In the genomic region with DNA sequence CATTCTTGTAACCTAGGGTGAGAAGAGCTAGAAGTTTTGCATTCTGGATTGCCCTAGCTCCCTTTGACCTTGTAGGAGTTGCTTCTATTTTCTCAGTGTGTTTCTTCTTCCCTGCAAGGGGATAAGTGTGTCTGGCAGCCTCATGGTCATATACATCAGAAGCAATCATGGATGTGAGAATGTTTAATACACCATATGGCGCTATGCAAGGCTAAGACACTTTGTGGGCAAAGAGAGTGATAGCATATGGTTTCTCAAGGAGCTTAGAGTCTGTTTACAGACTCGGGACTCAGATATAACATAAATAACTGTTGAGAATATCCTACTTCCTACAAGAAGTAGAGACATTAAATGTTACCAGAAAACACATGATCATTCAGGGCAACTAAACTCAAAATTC, we compare ENCODE assay signal across 25 mouse cellular contexts.
DNase-seq lines count a peak whose midpoint lies in the region; ATAC-seq and TF ChIP-seq lines count a peak whose summit lies in the region.
"Had no signal": no experiment of that assay in that cellular context is flagged by ENCODE, and none has a peak within 500 bp of the region (broad histone marks: within the 10 kb centered on the region; RNA-seq: fewer than 3 reads in every experiment).

No protein-coding gene starts in this region.

- peaks cover 7% of the 10 kb centered on the region for H3K4me1 ChIP-seq in forebrain, embryonic 13.5 days
- H3K4me1 ChIP-seq in forebrain, embryonic 10.5 days, result 0 out of 2 replicates have a peak, but pooled peaks cover 5% of the 10 kb centered on the region
- H3K4me1 ChIP-seq in hindbrain, postnatal 0 days (ENCODE audit: insufficient read depth, low read length), result no peaks in the 10 kb centered on the region
- H3K4me1 ChIP-seq in hindbrain, embryonic 13.5 days (replicated peaks), result 0 out of 2 replicates have a peak, but pooled peaks cover 3% of the 10 kb centered on the region
- no peaks in the 10 kb centered on the region for H3K4me1 ChIP-seq in stomach, embryonic 14.5 days (ENCODE audit: control insufficient read depth, insufficient read depth, low read length)
- no peaks in the 10 kb centered on the region for H3K4me1 ChIP-seq in stomach, postnatal 0 days (replicated peaks; ENCODE audit: control insufficient read depth, insufficient read depth)
- H3K4me1 ChIP-seq: heart, embryonic 12.5 days; hindbrain, embryonic 15.5 days; liver, embryonic 15.5 days; lung, embryonic 15.5 days; neural tube, embryonic 13.5 days had no signal

- no peak for TF ChIP-seq CTCF in hindbrain, postnatal 0 days (IDR thresholded peaks at IDR 0.05; ENCODE audit: low read depth)
- TF ChIP-seq CTCF in stomach, postnatal 0 days (IDR thresholded peaks at IDR 0.05; ENCODE audit: low read depth), result no peak

- TF ChIP-seq EP300 in stomach, postnatal 0 days (optimal IDR thresholded peaks at IDR 0.05), result no peak

- no peaks in the 10 kb centered on the region for H3K36me3 ChIP-seq in forebrain, embryonic 13.5 days (ENCODE audit: poor library complexity, severe bottlenecking)
- H3K36me3 ChIP-seq in forebrain, embryonic 10.5 days (replicated peaks), result no peaks in the 10 kb centered on the region
- H3K36me3 ChIP-seq in hindbrain, postnatal 0 days (ENCODE audit: insufficient read depth, low read length), result no peaks in the 10 kb centered on the region
- H3K36me3 ChIP-seq in hindbrain, embryonic 13.5 days, result no peaks in the 10 kb centered on the region
- H3K36me3 ChIP-seq in stomach, embryonic 14.5 days (ENCODE audit: control insufficient read depth, insufficient read depth, low read length), result no peaks in the 10 kb centered on the region
- H3K36me3 ChIP-seq in stomach, postnatal 0 days (ENCODE audit: control insufficient read depth, insufficient read depth, low read length), result no peaks in the 10 kb centered on the region
- H3K36me3 ChIP-seq: heart, embryonic 12.5 days; hindbrain, embryonic 15.5 days; liver, embryonic 15.5 days; lung, embryonic 15.5 days; neural tube, embryonic 13.5 days had no signal

- peak; percentile 75 for ATAC-seq in forebrain, embryonic 13.5 days
- no peak for ATAC-seq in hindbrain, postnatal 0 days
- no peak for ATAC-seq in hindbrain, embryonic 13.5 days (ENCODE audit: low FRiP score)
- peak; percentile 23; the same call in 1 of the 2 replicates for ATAC-seq in stomach, embryonic 14.5 days (ENCODE audit: insufficient number of reproducible peaks, insufficient read depth, low FRiP score, low read depth)
- no peak for ATAC-seq in stomach, postnatal 0 days (ENCODE audit: low FRiP score, low TSS enrichment)
- ATAC-seq: Patski had no signal

- WGBS in forebrain, embryonic 13.5 days, result 83% methylated on average over 2 of the region's 2 CpGs
- 84% methylated on average over 2 of the region's 2 CpGs for WGBS in forebrain, embryonic 10.5 days
- WGBS in hindbrain, postnatal 0 days, result 70% methylated on average over 2 of the region's 2 CpGs
- WGBS in hindbrain, embryonic 13.5 days, result 88% methylated on average over 2 of the region's 2 CpGs
- 47% methylated on average over 2 of the region's 2 CpGs for WGBS in stomach, embryonic 14.5 days
- 52% methylated on average over 2 of the region's 2 CpGs for WGBS in stomach, postnatal 0 days

- no peak overlapping the region for H3K4me2 ChIP-seq in forebrain, embryonic 13.5 days
- H3K4me2 ChIP-seq in hindbrain, postnatal 0 days (ENCODE audit: low read depth, low read length), result no peak overlapping the region
- no peak overlapping the region for H3K4me2 ChIP-seq in hindbrain, embryonic 13.5 days
- no peak overlapping the region for H3K4me2 ChIP-seq in stomach, embryonic 14.5 days (replicated peaks; ENCODE audit: low read depth, low read length)
- no peak overlapping the region for H3K4me2 ChIP-seq in stomach, postnatal 0 days (replicated peaks; ENCODE audit: low read depth)
- H3K4me2 ChIP-seq: heart, embryonic 12.5 days; hindbrain, embryonic 15.5 days; liver, embryonic 15.5 days; lung, embryonic 15.5 days; midbrain, embryonic 11.5 days; neural tube, embryonic 13.5 days had no signal

- H3K4me3 ChIP-seq in forebrain, embryonic 13.5 days, result no peak overlapping the region
- no peak overlapping the region for H3K4me3 ChIP-seq in forebrain, embryonic 10.5 days
- H3K4me3 ChIP-seq in hindbrain, postnatal 0 days (ENCODE audit: low read length), result no peak overlapping the region
- H3K4me3 ChIP-seq in hindbrain, embryonic 13.5 days, result no peak overlapping the region
- no peak overlapping the region for H3K4me3 ChIP-seq in stomach, embryonic 14.5 days (ENCODE audit: low read depth, low read length)
- H3K4me3 ChIP-seq in stomach, postnatal 0 days (ENCODE audit: low read depth, low read length), result no peak overlapping the region
- H3K4me3 ChIP-seq: heart, adult 2 months; heart, embryonic 12.5 days; hindbrain, embryonic 15.5 days; liver, embryonic 15.5 days; lung, embryonic 15.5 days; neural tube, embryonic 13.5 days had no signal

- H3K27me3 ChIP-seq in forebrain, embryonic 13.5 days, result no peaks in the 10 kb centered on the region
- no peaks in the 10 kb centered on the region for H3K27me3 ChIP-seq in forebrain, embryonic 10.5 days (ENCODE audit: poor library complexity, severe bottlenecking)
- no peaks in the 10 kb centered on the region for H3K27me3 ChIP-seq in hindbrain, postnatal 0 days (ENCODE audit: insufficient read depth, low read length)
- no peaks in the 10 kb centered on the region for H3K27me3 ChIP-seq in hindbrain, embryonic 13.5 days
- H3K27me3 ChIP-seq in stomach, embryonic 14.5 days (ENCODE audit: control insufficient read depth, insufficient read depth, low read length), result no peaks in the 10 kb centered on the region
- H3K27me3 ChIP-seq in stomach, postnatal 0 days (ENCODE audit: control insufficient read depth, insufficient read depth, low read length), result no peaks in the 10 kb centered on the region
- H3K27me3 ChIP-seq: heart, embryonic 12.5 days; hindbrain, embryonic 15.5 days; liver, embryonic 15.5 days; lung, embryonic 15.5 days; neural tube, embryonic 13.5 days; Patski had no signal

- H3K9ac ChIP-seq in forebrain, embryonic 13.5 days, result no peak overlapping the region
- no peak overlapping the region for H3K9ac ChIP-seq in hindbrain, postnatal 0 days (replicated peaks; ENCODE audit: low read length)
- H3K9ac ChIP-seq in hindbrain, embryonic 13.5 days, result no peak overlapping the region
- no peak overlapping the region for H3K9ac ChIP-seq in stomach, embryonic 14.5 days (replicated peaks; ENCODE audit: low read depth, low read length)
- no peak overlapping the region for H3K9ac ChIP-seq in stomach, postnatal 0 days (ENCODE audit: low read length)
- H3K9ac ChIP-seq: heart, embryonic 12.5 days; hindbrain, embryonic 15.5 days; liver, embryonic 15.5 days; lung, embryonic 15.5 days; neural tube, embryonic 13.5 days had no signal

- no peak overlapping the region for H3K27ac ChIP-seq in forebrain, embryonic 13.5 days
- H3K27ac ChIP-seq in forebrain, embryonic 10.5 days, result no peak overlapping the region
- no peak overlapping the region for H3K27ac ChIP-seq in hindbrain, postnatal 0 days
- H3K27ac ChIP-seq in hindbrain, embryonic 13.5 days, result no peak overlapping the region
- no peak overlapping the region for H3K27ac ChIP-seq in stomach, embryonic 14.5 days (ENCODE audit: low read length)
- no peak overlapping the region for H3K27ac ChIP-seq in stomach, postnatal 0 days (replicated peaks)
- H3K27ac ChIP-seq: heart, adult 2 months; hindbrain, embryonic 15.5 days; liver, embryonic 15.5 days; lung, embryonic 15.5 days; neural tube, embryonic 13.5 days had no signal

- DNase-seq in forebrain, embryonic 10.5 days (ENCODE audit: extremely low spot score, low spot score), result no peak
- DNase-seq in hindbrain, postnatal 0 days (ENCODE audit: low spot score), result peak; percentile 34
- no peak for DNase-seq in stomach, postnatal 0 days (ENCODE audit: low spot score)
- no peak for DNase-seq in B cell, adult 2 months
- no peak for DNase-seq in gastrocnemius, postnatal 10 days
- DNase-seq: adrenal gland, postnatal 10 days; cerebellum, adult 18-20 months; cerebellum, postnatal 14 days; heart, adult 2 months; kidney, adult 9 months; kidney, postnatal 10 days; layer of hippocampus, postnatal 36 days; lung, postnatal 36 days; right cerebral cortex, postnatal 4 days; thymus, postnatal 14 days had no signal

- H3K9me3 ChIP-seq in forebrain, embryonic 13.5 days (replicated peaks), result no peaks in the 10 kb centered on the region
- H3K9me3 ChIP-seq in forebrain, embryonic 10.5 days, result no peaks in the 10 kb centered on the region
- H3K9me3 ChIP-seq in hindbrain, postnatal 0 days (ENCODE audit: low read length), result no peaks in the 10 kb centered on the region
- H3K9me3 ChIP-seq in hindbrain, embryonic 13.5 days, result no peaks in the 10 kb centered on the region
- no peaks in the 10 kb centered on the region for H3K9me3 ChIP-seq in stomach, embryonic 14.5 days (ENCODE audit: control insufficient read depth, low read depth, low read length)
- H3K9me3 ChIP-seq in stomach, postnatal 0 days (ENCODE audit: control insufficient read depth, low read length), result no peaks in the 10 kb centered on the region
- H3K9me3 ChIP-seq: heart, embryonic 12.5 days; hindbrain, embryonic 15.5 days; liver, embryonic 15.5 days; lung, embryonic 15.5 days; neural tube, embryonic 13.5 days had no signal

Comparison
In these comparisons a context has a peak if more than half of its experiments do, and no peak if none do; other contexts are left out.
1. ATAC-seq: peak in forebrain, embryonic 13.5 days (single experiment) and stomach, embryonic 14.5 days (single experiment); none in hindbrain, postnatal 0 days (single experiment), hindbrain, embryonic 13.5 days (single experiment) and stomach, postnatal 0 days (single experiment).